Mouse (Mus musculus): ENCODE data around the gene Ecm1.

GRCm38 (mm10) chr3:95689171-95689915 is 50.0 kb downstream of the Ecm1 start:
- TF ChIP-seq POLR2A (IDR thresholded peaks at IDR 0.05; ENCODE audit: insufficient read depth, low read depth, low read length): peak; percentile 43; the same call in 1 of the 2 replicates
- peak; percentile 84 for TF ChIP-seq EP300 (IDR thresholded peaks at IDR 0.05; ENCODE audit: insufficient read depth, low read depth, low read length)

All from heart, adult 2 months (tissue).